Mouse (Mus musculus) small intestine, adult 2 months (tissue): ENCODE data around the gene Tmem144. TPM values are rescaled to one million over a fixed set of nuclear protein-coding genes. Genes with fewer than 3 reads are reported as not detected.

Experiments used
- H3K27ac ChIP-seq: fragments of 200-500 bp; 2 replicates; pipeline ENCODE4 v1.5.1; 2012; ENCODE audit warnings: low read depth, low read length, control low read depth, inconsistent platforms; ENCODE audit not compliant: insufficient read depth
- H3K27me3 ChIP-seq: fragments of 200-500 bp; 2 replicates; pipeline ENCODE4 v1.6.1; 2012; ENCODE audit warnings: mild to moderate bottlenecking, moderate library complexity, low read length, inconsistent platforms; ENCODE audit not compliant: control insufficient read depth, insufficient read depth
- H3K36me3 ChIP-seq: fragments of 200-500 bp; 2 replicates; pipeline ENCODE4 v1.6.1; 2012; ENCODE audit warnings: mild to moderate bottlenecking, low read length, control low read depth, inconsistent platforms; ENCODE audit not compliant: control insufficient read depth, insufficient read depth
- H3K4me1 ChIP-seq: fragments of 200-500 bp; 2 replicates; pipeline ENCODE4 v1.6.1; 2012; ENCODE audit warnings: low read length, inconsistent platforms, mixed read lengths; ENCODE audit not compliant: control insufficient read depth, insufficient read depth, insufficient read length
- H3K4me3 ChIP-seq: fragments of 200-500 bp; 2 replicates; pipeline ENCODE4 v1.5.1; 2012; ENCODE audit warnings: low read depth, mild to moderate bottlenecking, control low read depth, inconsistent platforms, low read length, moderate library complexity
- CTCF ChIP-seq: fragments of 200-500 bp; IDR thresholded peaks from 2 replicates; pipeline ENCODE4 v1.5.1; 2012; ENCODE audit warnings: low read depth, mild to moderate bottlenecking, control low read depth, inconsistent platforms, low read length, moderate library complexity, mixed read lengths; ENCODE audit not compliant: insufficient replicate concordance, insufficient read length; ENCODE audit errors: extremely low read depth
- POLR2A ChIP-seq: fragments of 200-500 bp; IDR thresholded peaks from 2 replicates; pipeline ENCODE4 v1.6.1; 2012; ENCODE audit warnings: low read depth, mild to moderate bottlenecking, control low read depth, inconsistent platforms, low read length, moderate library complexity
- WGBS: fragments of 180-500 bp; shearing (Covaris S2); methylation state at CpG from one replicate; pipeline ENCODE4 v1.1.7; 2018; 5-methylcytosine and 5-hydroxymethylcytosine counted together
- polyA plus RNA-seq: library from polyadenylated mRNA; depleted of rRNA; stranded (reverse); fragments of >200 nt; gene quantifications from 2 replicates; pipeline ENCODE4 v1.2.3, GENCODE M21; 2012

Tmem144 gene
- polyA plus RNA-seq, 1 experiment: 7.7 TPM

- Histone ChIP-seq H3K4me1 (no peaks in the 10 kb centered on the region; the same call in 1 of the 2 replicates), H3K4me3 (no peak overlapping the region), H3K27me3 (no peaks in the 10 kb centered on the region), H3K27ac (no peak overlapping the region), H3K36me3 (no peaks in the 10 kb centered on the region)
- TF ChIP-seq POLR2A (no peak), CTCF (no peak)
- 18% methylated on average over 7 of the region's 7 CpGs for WGBS
Observed at GRCm38 (mm10) chr3:79864824-79865223, 12.3 kb upstream of the Tmem144 start.

DNA sequence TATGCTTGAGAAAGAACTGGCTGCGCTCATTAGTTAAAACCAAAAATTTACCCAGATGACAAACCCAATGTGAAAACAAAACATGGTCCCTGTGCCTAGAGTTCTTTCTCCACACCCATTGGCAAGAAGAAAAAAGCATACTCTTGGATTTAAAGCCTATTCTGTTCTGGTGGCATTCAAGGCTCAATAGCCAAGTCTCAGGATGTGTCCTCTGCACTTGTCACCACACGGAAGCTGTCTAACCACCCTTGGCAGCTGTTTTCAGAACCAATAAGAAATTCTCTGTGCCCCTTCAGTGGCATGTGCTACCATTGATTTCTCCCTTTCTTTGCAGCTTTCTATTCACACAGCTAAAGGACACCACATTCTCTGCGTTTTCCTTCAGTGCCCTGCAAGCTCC, 5.6 kb upstream of the Tmem144 start:
- no peak for TF ChIP-seq POLR2A
- TF ChIP-seq CTCF: no peak
- H3K4me3 ChIP-seq: no peak overlapping the region
- H3K36me3 ChIP-seq: no peaks in the 10 kb centered on the region
- H3K4me1 ChIP-seq: peaks cover 8% of the 10 kb centered on the region
- 51% methylated on average over 3 of the region's 3 CpGs for WGBS
- H3K27ac ChIP-seq: no peak overlapping the region
- no peaks in the 10 kb centered on the region for H3K27me3 ChIP-seq

GRCm38 (mm10) chr3:79857780-79858179, 5.2 kb upstream of the Tmem144 start:
- H3K27me3 ChIP-seq: no peaks in the 10 kb centered on the region
- no peak for TF ChIP-seq POLR2A
- TF ChIP-seq CTCF: no peak
- no peak overlapping the region for H3K27ac ChIP-seq
- 39% methylated on average over 5 of the region's 5 CpGs for WGBS
- H3K4me1 ChIP-seq: peaks cover 10% of the 10 kb centered on the region
- no peak overlapping the region for H3K4me3 ChIP-seq
- no peaks in the 10 kb centered on the region for H3K36me3 ChIP-seq

- peak overlapping the region; percentile 87 for H3K27ac ChIP-seq
- H3K36me3 ChIP-seq: no peaks in the 10 kb centered on the region
- no peaks in the 10 kb centered on the region for H3K27me3 ChIP-seq
- 21% methylated on average over 3 of the region's 3 CpGs for WGBS
- H3K4me3 ChIP-seq: peak overlapping the region; percentile 30; the same call in 1 of the 2 replicates
- no peak for TF ChIP-seq POLR2A
- TF ChIP-seq CTCF: no peak
- peaks cover 27% of the 10 kb centered on the region for H3K4me1 ChIP-seq
Observed at GRCm38 (mm10) chr3:79852108-79852507, 465 bp downstream of the Tmem144 start.

DNA sequence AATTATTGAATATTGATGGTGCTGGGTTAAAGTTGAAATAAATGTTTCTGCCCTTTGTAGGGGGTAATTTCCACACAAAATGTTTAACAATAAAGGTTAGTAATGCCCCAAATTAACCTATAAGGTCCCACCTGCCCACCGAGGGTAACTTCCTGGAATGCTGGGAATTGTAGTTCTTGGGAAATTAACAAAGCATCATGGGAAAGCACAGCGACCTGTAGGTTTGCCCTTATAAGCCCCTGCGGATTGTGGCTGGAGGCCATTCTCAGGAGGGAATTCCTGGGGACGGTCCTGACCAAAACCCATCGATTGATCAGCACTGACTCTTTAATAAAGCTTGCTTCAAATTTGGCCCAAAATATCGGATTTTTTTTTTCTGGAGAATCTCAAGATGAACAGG, 1.9 kb downstream of the Tmem144 start:
- WGBS: 65% methylated on average over 6 of the region's 6 CpGs
- no peak for TF ChIP-seq POLR2A
- TF ChIP-seq CTCF: no peak
- H3K36me3 ChIP-seq: no peaks in the 10 kb centered on the region
- H3K27ac ChIP-seq: peak overlapping the region; percentile 60; the same call in 1 of the 2 replicates
- H3K4me3 ChIP-seq: no peak overlapping the region
- H3K4me1 ChIP-seq: peaks cover 27% of the 10 kb centered on the region
- H3K27me3 ChIP-seq: no peaks in the 10 kb centered on the region

GRCm38 (mm10) chr3:79849621-79850020, 3.0 kb downstream of the Tmem144 start:
- TF ChIP-seq POLR2A (no peak), CTCF (no peak)
- H3K27ac ChIP-seq: peak overlapping the region; percentile 98
- H3K4me3 ChIP-seq: no peak overlapping the region

GRCm38 (mm10) chr3:79848841-79849240, 3.7 kb downstream of the Tmem144 start:
- H3K27ac ChIP-seq: peak overlapping the region; percentile 97

More at GRCm38 (mm10) chr3:79849621-79850020, 3.0 kb downstream of the Tmem144 start:
- H3K4me1 ChIP-seq: peaks cover 27% of the 10 kb centered on the region
- no peaks in the 10 kb centered on the region for H3K27me3 ChIP-seq
- H3K36me3 ChIP-seq: no peaks in the 10 kb centered on the region
- WGBS: 29% methylated on average over 2 of the region's 2 CpGs

More at GRCm38 (mm10) chr3:79848841-79849240, 3.7 kb downstream of the Tmem144 start:
- Histone ChIP-seq H3K4me1 (peaks cover 26% of the 10 kb centered on the region), H3K4me3 (no peak overlapping the region), H3K27me3 (no peaks in the 10 kb centered on the region), H3K36me3 (no peaks in the 10 kb centered on the region)
- WGBS: 14% methylated on average over 4 of the region's 4 CpGs
- TF ChIP-seq POLR2A: no peak
- TF ChIP-seq CTCF: no peak
